Mouse (Mus musculus) inflammation-experienced regulatory T-cells (primary cell): ENCODE measurements around the gene Pirb. TPM values are rescaled to one million over a fixed set of nuclear protein-coding genes. Genes with fewer than 3 reads are reported as not detected.

ENCODE experiments used
- polyA plus RNA-seq, 2 experiments: library from polyadenylated mRNA; unstranded; fragments of 100-300 nt; shearing (Covaris generic); gene quantifications; one replicate each; pipeline ENCODE4 v1.2.1; 2017

The Pirb gene
- 1 to 10 TPM in 1 of 2 experiments, under 1 TPM in 1; 0.65 to 4.7 TPM for polyA plus RNA-seq

GRCm38 (mm10) chr7:3720268-3720667 lies at the start of gene Pirb:
Gene Pirb (minus strand): TSS chr7:3720391.

GRCm38 (mm10) chr7:3703879-3704441 lies 16.2 kb downstream of the Pirb start, which contains the start of gene Rps9:
Gene Rps9 (plus strand): TSS chr7:3703993.

GRCm38 (mm10) chr7:3692987-3693808 lies 27.0 kb downstream of the Pirb start, which contains the start of gene Mboat7:
Gene Mboat7 (minus strand): TSS chr7:3693523.

GRCm38 (mm10) chr7:3692382-3692986 lies 27.7 kb downstream of the Pirb start, which contains the start of gene Tsen34:
Gene Tsen34 (plus strand): TSS chr7:3692863.

GRCm38 (mm10) chr7:3677342-3677741 lies 42.8 kb downstream of the Pirb start, which contains the start of gene Tmc4:
Gene Tmc4 (minus strand): TSS chr7:3677553.

GRCm38 (mm10) chr7:3665215-3666114 lies 54.7 kb downstream of the Pirb start, which contains the start of gene Leng1:
Gene Leng1 (minus strand): TSS chr7:3665840.

Other genes with a start within 250 kb of the Pirb start
- 1 to 10 TPM in 1 of 2 experiments, under 1 TPM in 1; 0.13 to 1.5 TPM for gene Tarm1, start 217.8 kb downstream of the Pirb start, polyA plus RNA-seq
- gene Oscar, start 104.2 kb downstream of the Pirb start, polyA plus RNA-seq = under 1 TPM in 1 of 2 experiments, not detected in 1; 0.72 TPM
- 100 to 1,000 TPM; 427 to 462 TPM for gene Ndufa3, start 103.0 kb downstream of the Pirb start, polyA plus RNA-seq
- 10 to 100 TPM; 43.8 to 60.9 TPM for gene Tfpt, start 90.5 kb downstream of the Pirb start, polyA plus RNA-seq
- gene Prpf31, start 90.4 kb downstream of the Pirb start, polyA plus RNA-seq = 10 to 100 TPM; 76.7 to 83.1 TPM
- gene Cnot3, start 75.1 kb downstream of the Pirb start, polyA plus RNA-seq = 100 to 1,000 TPM; 101 to 115 TPM
- 10 to 100 TPM; 19.8 to 38.5 TPM for gene Leng1, start 54.6 kb downstream of the Pirb start, polyA plus RNA-seq
- gene Tmc4, start 42.8 kb downstream of the Pirb start, polyA plus RNA-seq = 1 to 10 TPM; 5.4 to 5.6 TPM
- gene Tsen34, start 27.5 kb downstream of the Pirb start, polyA plus RNA-seq = 10 to 100 TPM; 29.2 to 41.8 TPM
- 10 to 100 TPM; 66.0 to 73.7 TPM for gene Mboat7, start 26.9 kb downstream of the Pirb start, polyA plus RNA-seq
- 1,000 to 10,000 TPM; 1,569 to 1,712 TPM for gene Rps9, start 16.4 kb downstream of the Pirb start, polyA plus RNA-seq
- under 1 TPM; 0.22 to 0.98 TPM for gene Gm15448, start 105.3 kb upstream of the Pirb start, polyA plus RNA-seq
- 1 to 10 TPM in 1 of 2 experiments, under 1 TPM in 1; 0.16 to 1.8 TPM for gene Pira2, start 124.7 kb upstream of the Pirb start, polyA plus RNA-seq
- gene Gm14548, start 177.7 kb upstream of the Pirb start, polyA plus RNA-seq = 1 to 10 TPM in 1 of 2 experiments, under 1 TPM in 1; 0.08 to 2.8 TPM
- gene Lilra6, start 195.1 kb upstream of the Pirb start, polyA plus RNA-seq = 1 to 10 TPM in 1 of 2 experiments, under 1 TPM in 1; 0.33 to 2.1 TPM